Mouse (Mus musculus) left cerebral cortex, adult 11 months (tissue): ENCODE measurements at regions not wholly inside any gene's neighbourhood (a gene's known extent, or its start where the extent isn't known, plus 50 kb on each side); places are given as distances from the start of the nearest gene placed in this dataset.

Experiments
- DNase-seq: peaks from one replicate; pipeline ENCODE4 v3.0.0; 2022; ENCODE audit warnings: low spot score

DNA sequence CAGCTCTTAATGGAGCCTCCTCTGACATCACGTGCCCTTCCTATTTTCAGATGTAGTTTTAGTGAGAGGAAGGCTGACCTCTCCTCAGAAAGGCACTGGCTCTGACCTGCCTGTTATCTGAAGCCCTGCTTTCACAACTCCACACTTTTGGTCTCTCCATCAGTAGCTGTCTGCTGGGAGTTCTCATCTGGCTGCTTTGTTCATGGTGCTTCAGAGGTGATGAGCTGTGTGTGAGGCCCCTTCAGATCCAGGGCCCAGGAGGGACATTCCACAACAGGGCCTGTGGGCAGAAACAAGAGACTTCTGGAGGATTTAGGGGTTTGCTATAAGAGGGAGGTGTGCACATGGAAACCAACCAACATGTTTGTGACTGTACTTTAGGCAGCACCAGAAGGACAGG lies 50.8 kb upstream of the Fhl2 start:
- no peak for DNase-seq

DNA sequence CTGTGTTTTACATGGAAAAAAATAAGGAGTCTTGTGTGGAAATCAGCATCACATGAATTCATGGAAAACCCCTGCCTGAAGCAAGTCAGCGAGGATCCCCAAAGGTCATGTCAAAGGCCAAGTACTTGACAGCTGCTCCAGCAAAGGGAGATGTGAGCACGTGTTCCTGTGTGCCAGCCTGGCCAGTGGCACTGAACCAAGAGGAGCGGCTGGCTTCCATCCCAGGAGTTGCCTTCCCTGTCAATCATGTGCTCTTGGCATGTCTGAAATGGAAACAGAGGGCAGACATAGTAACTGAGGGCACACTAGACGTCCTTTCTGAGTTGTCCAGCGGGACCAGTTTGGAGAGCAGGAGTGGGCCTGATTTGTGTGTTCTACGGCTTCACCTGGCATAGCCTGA lies 53.5 kb upstream of the Fhl2 start:
- DNase-seq: no peak

DNA sequence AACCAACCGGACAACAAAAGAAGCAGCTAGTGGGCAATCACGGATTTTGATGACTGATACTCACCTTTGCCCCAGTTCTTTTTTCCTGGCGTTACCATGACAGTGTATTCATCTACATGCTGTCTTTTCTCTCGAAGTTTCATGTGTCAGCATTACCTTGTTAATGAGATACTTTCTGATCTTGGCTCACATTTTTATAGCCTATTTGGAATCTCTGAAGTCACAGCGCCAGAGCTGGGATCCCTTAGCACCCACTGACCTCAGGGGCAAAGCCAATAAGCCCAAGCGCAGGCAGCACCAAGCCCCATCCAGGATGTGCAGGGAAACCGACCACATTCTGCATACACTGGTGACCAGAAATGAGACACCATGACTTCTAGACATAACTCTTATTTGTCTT lies 54.6 kb upstream of the Fhl2 start:
- DNase-seq: no peak

DNA sequence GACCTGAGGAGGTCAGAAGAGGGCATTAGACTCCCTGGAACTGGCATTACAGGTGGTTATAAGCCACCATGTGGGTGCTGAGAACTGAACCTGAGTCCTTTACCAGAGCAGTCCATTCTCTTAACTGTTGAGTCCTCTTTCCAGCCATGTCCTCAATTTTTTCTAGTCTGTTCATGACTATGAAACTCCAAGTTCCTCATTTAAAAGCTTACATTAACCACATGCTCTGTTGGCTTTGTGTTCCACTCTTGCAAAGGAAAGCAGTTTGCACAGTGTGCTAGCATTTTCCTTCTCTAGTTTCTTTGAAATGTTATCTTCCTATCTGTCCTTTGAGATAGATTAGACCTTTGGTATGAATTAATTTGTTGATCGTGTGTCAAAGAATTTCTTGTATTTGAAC lies 57.3 kb upstream of the Fhl2 start:
- no peak for DNase-seq

DNA sequence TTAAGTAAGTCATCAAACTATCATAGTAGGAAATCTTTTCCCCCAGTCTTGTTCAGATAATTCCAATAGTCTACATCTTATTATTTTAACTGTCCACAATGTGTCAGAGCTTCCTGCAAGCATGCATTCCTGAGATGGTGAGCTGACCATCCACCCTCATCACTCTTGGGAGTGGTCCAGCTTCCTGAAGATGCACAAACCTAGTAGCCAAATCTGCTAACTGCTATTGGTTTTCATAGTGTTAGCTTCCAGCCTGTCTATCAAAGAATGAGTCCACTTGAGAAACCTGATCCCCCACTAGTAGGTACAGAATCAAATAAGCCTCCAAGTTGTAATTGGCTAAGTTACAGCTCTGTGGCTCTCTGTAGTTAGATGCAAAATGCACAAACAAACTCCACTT lies 59.3 kb upstream of the Fhl2 start:
- DNase-seq: no peak

DNA sequence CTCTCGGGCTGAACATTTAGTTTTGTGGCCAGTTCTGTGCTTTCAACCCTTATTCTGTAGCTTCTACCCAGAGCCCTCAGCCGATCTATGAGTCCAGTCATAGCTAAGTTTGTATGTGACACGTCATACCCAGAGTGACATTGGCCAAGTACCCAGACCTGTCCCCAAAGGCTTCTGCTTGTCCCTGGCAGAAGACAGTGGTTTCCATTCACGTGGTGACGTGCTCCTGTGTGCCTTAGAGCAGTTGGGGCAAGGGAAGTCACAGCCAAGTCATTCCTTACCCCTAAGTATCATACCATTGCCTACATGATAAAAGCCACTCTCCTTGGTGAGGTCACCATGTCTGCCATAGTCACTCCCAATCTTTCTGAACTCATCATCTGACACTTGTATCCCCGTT lies 61.1 kb upstream of the Fhl2 start:
- DNase-seq: no peak

DNA sequence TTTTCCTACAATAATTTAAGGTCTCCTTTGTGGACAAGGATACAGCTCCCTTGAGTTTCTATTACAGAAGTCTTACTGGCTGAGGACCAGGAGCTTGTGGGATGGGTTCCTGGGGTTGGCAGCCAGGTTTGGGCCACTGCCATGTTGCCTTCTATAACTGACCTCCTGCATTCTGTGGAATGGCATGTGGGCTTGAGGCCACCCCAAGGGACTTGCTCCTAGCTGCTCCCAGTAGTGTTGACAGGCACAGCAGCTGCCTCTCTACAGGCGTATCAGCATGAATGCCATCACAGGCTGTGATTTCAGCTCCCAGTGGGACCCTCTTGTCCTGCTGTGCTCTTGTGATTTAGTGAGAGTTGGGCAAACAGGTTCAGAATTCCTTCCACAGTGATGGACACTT lies 63.1 kb upstream of the Fhl2 start:
- DNase-seq: no peak

DNA sequence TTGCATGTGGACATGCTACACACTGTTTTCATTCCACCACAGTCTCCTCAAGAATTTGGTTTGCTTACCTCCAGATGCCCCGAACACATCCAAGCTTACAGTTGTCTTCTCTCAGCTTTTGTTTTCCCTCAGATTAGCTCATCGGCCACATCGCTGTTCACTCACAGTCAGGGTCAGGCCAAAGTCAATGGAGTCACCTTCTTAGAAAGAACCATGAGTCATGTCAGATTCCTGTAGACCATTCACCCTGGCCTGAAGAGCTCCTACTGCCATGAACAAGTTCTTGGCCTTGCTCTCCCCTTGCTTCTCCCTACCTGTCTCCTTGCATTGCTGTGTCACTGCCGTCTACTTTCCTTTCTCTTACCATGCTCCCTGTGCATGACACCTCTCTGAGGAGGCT lies 63.7 kb upstream of the Fhl2 start:
- DNase-seq: no peak

DNA sequence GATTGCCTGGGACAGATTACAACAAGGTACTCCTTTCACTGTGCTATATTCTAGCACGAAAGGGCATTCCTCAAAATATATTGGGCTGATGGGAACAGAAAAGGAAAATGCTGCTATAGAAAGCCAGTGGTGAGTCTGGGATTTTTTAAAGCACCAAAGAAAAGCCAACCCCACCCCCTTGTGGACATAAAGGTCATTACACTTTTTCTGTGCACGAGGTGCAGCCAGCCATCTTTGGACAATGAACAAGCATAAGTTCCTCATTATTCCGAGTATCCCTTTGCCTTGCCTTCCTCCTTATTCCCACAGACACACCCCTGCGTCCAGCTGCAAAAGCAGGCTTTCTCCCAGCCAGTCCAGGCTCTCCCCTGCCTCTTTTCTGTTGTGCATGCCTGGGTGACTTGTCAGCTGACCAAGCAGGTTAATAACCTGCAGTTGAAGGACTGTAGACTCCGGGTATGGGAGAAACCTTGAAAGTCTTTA lies 67.7 kb upstream of the Fhl2 start:
- peak; percentile 70 for DNase-seq

DNA sequence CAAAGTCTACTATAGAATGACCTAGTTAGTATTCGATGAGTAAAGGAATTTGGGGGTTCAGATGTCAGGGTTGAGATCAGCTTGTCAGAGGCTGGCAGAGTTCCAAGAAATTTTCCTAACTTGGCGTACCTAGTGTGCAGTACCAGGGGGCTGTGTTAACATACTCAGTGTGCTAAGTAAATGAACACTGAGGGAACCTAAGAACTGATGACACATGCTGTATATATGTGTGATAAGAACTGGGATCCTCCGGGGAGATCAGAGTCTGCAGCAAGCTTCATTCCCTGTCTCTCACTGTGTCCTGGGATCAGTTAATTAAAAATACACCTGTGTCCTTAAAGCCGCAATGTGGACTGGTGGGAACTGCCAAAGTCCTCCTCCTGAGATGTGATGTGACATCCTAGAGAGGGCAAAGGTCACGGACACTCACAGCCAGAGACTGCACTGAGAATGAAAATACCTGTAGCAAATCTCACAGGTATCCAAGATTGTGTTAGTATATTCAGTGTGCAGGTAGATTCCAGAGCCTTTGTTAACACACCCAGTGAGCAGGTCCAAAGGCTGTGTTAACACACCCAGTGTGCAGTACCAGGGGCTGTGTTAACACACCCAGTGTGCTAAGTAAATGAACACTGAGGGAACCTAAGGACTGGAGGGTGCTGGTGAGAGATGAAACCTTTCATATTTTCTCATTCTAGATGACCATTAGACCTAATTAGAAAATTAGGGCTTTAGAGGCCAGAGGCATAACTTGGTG lies 69.1 kb upstream of the Fhl2 start:
- DNase-seq: no peak

DNA sequence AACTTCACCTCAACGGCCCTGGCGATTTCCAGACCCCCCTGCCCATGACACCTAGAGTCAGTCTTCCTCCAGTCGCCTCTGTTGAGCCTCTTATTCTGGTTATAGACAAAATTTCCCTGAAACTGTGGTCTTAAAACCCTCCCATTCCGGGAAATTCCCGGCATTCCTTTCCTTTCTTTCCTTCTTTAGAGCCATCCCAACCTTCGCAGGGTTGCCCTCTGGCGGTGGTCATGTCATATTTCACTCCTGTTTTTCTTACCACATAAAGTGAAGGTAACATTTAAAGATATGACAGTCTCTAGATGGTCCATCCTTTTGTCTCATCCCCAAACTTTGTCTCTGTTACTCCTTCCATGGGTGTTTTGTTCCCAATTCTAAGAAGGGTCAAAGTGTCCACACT lies 72.9 kb upstream of the Fhl2 start:
- no peak for DNase-seq

DNA sequence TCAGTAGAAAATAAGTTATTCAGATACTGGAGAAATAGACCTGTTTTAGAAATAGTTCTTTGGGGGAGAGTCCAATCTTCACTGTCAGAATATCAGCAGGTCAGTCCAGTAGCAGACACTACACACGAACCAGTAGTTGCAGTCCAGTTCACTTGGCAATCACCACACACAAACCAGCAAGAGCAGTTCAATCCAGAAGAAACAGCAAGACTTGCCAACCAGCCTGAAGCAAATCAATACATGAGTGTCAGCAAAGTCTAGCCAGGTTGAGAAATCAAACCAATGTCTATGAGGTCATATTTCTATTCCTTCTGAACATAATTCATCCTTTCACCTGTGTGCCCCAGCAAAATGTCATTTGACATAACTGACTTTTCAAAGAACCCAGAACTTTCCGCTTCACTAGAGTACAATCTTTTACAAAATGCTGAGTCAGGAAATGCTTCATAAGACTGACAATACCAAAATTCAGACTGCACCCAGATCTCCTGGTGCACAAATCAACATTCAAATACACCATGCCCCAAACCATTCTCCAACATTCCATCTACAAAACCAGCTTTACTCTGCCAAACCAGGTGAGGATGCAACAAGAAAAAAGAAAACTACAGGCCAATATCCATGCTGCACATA lies 76.6 kb upstream of the Fhl2 start:
- no peak for DNase-seq

DNA sequence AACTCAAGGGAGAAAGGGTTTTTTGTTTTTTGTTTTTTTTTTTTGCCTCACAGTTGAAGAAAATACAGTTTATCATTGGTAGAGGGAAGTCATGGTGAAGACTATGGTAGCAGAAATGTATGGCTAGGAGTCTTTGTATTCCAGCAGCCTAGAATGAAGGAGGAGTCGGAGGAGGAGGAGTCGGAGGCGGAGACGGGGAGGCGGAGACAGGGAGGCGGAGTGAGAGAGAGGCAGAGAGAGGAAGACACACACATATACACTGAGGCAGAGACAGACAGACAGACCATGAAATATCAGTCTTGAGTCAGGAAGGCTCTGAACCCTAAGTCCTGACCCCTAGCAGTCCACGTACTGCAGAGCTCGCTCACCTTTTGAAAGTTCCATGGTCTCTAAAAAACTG lies 95.0 kb upstream of the Fhl2 start:
- DNase-seq: no peak

DNA sequence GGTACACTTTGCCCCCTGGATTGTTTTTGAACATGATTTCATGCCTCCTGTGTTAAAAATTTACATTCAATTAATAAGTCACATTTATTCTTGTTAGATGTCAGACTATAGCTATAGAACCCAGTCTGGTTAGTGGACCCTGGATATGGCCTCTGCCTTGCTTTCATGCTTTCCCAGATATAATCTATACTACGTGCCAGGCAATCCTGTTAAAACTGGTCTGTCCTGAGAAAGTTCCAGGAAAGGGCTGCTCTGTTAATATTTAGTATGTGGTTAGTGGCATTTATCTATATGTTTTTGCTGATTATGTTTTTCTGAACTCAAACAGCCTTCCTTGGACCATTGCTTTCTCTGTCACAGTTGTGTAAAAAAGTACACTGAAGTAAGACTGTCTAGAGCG lies 95.8 kb upstream of the Fhl2 start:
- no peak for DNase-seq

DNA sequence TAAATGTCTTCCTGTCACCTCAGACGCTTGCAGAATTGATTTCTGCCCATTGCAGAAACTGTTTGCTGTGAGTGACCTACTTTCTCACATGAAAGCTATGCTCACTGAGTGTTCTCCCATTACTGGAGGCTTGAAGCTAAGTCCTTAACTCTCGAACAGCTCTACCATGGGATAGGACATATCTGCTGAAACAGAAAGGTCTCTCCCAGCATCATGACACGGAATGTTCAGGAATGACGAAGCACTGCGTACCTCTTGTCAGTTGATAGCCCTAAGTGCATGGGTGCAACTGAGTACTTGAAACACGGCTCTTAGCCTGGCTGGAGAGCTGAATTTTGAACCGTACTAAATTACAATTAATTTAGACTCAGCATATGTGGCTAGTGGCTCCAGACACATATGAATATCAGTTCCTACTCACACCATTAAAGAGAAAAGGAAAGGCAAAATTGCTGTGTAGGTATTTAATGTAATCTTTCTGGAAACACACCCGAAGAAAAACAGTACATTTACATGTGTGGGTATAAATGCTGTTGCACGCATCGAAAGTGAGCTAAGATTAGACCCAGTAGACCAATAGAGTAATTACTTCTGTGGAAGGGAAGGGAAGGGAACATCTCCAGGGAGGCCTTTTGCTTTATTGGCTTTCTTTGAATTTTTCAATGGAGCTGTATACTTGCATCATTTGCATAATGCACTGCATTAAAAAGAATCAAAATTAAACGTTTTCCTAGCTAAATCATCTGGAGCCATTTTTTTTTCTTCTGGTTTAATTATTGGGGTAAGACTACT lies 97.6 kb upstream of the Fhl2 start:
- no peak for DNase-seq

DNA sequence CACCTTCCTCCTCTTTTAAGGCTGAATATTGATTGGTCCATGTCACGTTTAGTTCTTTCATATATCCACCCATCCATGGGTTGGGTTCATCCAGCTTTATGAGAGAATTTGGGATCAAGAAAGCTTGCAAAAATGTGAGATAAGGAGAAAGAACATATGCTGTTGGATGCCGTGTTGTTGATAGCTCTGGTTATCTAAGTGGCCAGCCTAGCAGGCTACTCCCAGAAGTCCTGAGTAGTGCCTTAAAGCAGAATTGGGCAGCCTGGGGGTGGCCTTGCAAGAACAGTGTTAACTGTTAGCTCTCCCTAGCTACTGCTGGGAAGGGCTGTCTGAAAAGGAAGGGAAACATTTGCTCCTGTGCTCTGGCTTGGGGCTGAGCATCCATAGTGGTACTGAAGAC lies 100.8 kb upstream of the Fhl2 start:
- DNase-seq: no peak

DNA sequence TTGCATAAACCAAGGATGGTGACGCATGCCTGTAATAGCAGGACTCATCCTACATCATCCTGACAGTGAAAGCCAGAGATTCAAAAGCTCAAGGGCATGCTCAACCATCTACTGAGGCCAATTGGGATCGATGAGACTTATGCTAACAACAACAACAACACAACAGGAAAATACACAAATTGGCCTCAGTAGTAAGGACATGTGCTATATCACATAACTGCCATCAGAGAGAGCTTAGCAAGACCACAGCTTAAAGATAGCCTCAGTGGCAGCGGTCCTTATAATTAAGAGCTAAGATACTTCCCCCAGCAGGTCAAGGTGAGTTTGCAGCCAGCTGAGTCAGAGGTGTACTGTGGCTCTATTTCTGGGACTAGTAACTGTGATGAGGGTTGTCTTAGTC lies 102.0 kb upstream of the Fhl2 start:
- DNase-seq: no peak

DNA sequence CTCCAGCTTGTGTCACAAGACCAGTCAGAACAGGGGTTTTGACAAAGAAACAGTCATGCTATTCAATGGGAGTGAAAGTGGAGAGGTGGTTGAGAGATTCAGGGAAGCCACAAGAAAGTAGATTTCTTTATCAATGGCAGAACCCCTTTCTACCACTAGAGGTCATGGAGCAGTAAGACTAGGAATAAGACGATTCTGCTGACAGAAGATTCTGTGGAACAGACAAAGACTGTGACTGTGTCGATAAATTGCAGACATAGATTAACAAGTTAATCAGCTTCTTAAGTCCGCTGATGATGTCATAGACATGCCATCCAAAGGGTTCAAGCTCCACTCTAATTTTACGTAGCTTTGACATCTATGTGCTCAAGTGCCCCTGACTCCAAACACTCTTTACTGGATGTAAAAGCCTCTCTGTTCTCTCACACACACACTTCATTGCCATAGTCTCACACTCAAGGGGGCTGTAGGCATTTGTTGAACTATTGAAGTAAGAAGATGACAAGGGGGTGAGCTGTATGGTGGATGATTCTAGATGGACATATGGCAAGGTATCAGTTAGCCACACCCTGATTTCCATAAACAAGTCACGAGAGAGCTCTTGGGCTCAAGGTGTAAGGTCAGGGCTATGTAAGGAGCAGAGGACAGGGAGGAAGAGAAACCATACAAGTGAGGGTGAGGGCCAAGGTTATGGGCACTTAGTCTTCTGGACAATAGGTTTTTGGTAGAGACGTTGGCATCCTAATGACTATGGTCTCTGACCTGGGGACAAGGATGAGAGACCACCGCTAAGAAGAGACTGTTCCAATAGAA lies 102.9 kb upstream of the Fhl2 start:
- DNase-seq: peak; percentile 47

DNA sequence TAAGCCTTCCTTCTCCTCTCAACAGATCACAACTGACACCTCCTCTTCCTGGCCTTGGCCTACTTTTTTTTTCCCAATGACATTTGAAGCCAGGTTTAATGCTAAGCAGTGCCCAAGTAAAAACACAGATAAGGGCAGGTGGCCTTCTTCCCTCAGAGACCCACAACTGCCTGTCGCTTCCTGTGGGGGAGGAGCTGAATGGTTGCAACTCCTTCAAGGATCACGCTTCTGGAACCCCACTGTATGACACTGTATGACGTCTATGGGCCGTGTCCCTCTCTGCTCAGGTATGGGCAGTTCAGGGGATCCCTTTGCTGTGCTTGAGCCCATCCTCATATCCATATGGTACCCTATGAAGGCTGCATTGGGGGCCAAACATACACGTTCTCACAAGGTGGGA lies 103.9 kb upstream of the Fhl2 start:
- no peak for DNase-seq

DNA sequence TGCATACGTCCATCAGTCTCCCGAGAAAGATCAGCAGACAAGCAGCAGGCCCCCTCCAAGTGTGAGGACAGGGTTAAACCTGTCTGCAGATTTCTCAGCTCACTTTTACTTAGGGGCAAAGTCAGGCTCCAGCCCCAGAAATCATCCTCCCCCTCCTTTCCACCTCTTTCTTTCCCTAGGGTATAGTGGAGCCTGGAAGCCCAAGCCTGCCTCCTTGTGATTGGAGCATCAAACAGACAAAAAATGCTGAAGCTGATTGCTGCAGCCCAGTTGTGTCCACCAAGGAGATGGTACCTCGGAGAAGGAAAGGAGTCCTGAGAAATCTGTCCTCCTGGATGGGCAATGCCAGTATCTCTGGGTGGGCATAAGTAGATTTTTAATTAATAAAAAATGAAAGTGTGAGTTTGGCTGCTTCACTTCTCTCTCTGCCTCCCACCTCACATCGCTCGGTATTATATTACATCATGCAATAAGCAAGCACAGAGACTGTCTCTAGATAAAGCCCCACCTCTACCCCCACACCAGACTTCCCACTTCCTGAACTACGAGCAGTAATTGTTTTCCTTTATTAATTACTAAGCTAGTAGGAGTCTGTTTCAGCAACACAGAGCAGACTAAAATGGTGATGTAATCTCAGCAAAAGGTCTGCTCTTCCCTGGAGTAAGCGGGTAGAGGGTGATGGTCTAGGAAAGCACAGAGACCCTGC lies 105.2 kb upstream of the Fhl2 start:
- DNase-seq: no peak

DNA sequence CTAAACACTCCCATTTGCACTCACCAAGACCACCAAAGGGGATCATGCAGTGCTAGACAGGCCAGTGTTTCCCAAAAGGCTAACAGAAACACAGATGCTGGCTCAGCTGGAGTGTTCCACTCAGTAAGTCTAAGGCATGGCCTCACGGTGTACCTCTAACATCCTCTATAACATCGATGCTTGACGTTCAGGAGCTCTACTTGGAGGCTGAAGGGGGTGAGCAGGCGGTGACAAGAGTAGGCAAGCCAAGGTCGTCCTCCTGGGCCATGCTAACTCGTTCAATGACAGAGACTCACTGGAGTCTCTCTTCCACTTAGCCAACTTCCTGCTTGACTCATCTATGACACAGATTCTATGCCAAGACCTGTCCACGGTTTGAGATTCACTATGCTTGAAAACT lies 105.9 kb upstream of the Fhl2 start:
- DNase-seq: no peak
